Mouse (Mus musculus) intestine, embryonic 15.5 days (tissue): ENCODE measurements at regions not wholly inside any gene's neighbourhood (a gene's known extent, or its start where the extent isn't known, plus 50 kb on each side); places are given as distances from the start of the nearest gene placed in this dataset.
A peak's percentile ranks its signal among the peaks of the same experiment; 100 is the strongest.

Experiments
- ATAC-seq: fragments of 200-750 bp; cut with Nextera tagmentation; 2 replicates; pipeline ENCODE4 v1.8.0; 2017; ENCODE audit warnings: moderate TSS enrichment, moderate library complexity
- H3K27ac ChIP-seq: fragments of 300-500 bp; sonication (generic); 2 replicates; pipeline ENCODE4 v1.5.1; 2015; ENCODE audit warnings: mild to moderate bottlenecking, inconsistent platforms
- H3K27me3 ChIP-seq: fragments of 300-500 bp; sonication (generic); replicated peaks from 2 replicates; pipeline ENCODE4 v1.6.1; 2015; ENCODE audit warnings: inconsistent platforms
- H3K36me3 ChIP-seq: fragments of 300-500 bp; sonication (generic); 2 replicates; pipeline ENCODE4 v1.6.1; 2015; ENCODE audit warnings: inconsistent platforms
- H3K4me1 ChIP-seq: fragments of 300-500 bp; sonication (generic); replicated peaks from 2 replicates; pipeline ENCODE4 v1.6.1; 2015; ENCODE audit warnings: inconsistent platforms
- H3K4me2 ChIP-seq: fragments of 300-500 bp; sonication (generic); replicated peaks from 2 replicates; pipeline ENCODE4 v1.6.1; 2015; ENCODE audit warnings: mild to moderate bottlenecking, inconsistent platforms
- H3K4me3 ChIP-seq: fragments of 300-500 bp; sonication (generic); replicated peaks from 2 replicates; pipeline ENCODE4 v1.5.1; 2015; ENCODE audit warnings: inconsistent platforms
- H3K9ac ChIP-seq: fragments of 300-500 bp; sonication (generic); 2 replicates; pipeline ENCODE4 v1.6.1; 2015; ENCODE audit warnings: inconsistent platforms
- H3K9me3 ChIP-seq: fragments of 300-500 bp; sonication (generic); 2 replicates; pipeline ENCODE4 v1.6.1; 2016; ENCODE audit warnings: inconsistent platforms
- WGBS: fragments of 180-500 bp; shearing (Covaris S2); methylation state at CpG from one replicate; pipeline ENCODE4 v1.1.7; 2015; 5-methylcytosine and 5-hydroxymethylcytosine counted together

DNA sequence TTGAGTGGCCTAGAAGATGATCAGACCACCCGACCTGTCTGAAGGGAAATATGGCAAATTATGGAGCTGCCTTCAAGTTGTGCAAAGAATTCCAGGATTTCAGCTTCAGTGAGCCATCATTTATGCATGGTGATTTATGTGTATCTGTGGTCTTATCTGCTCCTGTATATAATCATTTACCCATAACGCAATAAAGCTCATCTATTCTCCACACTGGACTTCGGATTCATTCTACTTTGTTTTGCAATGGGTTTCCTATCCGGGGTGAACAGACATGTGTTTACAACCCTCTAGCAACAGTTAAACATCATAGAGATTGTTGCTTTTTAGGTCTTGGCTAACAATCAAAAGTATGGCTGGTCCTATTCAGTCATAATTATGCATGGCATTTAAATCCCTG lies 145.1 kb downstream of the Pcdh10 start:
- Histone ChIP-seq H3K4me3 (no peak overlapping the region), H3K36me3 (no peaks in the 10 kb centered on the region), H3K4me1 (no peaks in the 10 kb centered on the region), H3K27ac (no peak overlapping the region), H3K9me3 (no peaks in the 10 kb centered on the region), H3K4me2 (no peak overlapping the region), H3K9ac (no peak overlapping the region), H3K27me3 (no peaks in the 10 kb centered on the region)
- 38% methylated on average over 4 of the region's 4 CpGs for WGBS
- peak; percentile 90 for ATAC-seq

DNA sequence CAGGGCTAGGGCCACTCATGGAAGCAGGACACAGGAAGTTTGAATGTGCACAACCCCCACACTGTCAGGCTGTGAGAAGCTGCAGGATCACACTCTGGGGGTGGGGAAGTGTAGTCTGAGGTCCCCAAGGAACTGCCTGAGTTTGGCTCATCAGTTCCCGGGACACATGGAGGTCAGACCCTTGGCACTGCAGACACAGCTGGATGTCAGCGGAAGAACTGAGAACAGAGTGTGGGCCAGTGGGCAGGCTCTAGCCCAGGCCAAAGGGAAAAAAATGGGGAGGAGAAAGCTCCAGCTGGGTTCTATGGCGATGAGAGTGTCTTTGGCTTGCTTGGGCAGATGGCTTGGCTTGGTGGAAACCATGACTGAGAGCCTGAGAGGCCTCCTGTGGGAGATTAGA lies 168.9 kb downstream of the Pcdh10 start:
- Histone ChIP-seq H3K27ac (no peak overlapping the region), H3K9ac (no peak overlapping the region), H3K4me1 (no peaks in the 10 kb centered on the region), H3K4me2 (no peak overlapping the region), H3K27me3 (no peaks in the 10 kb centered on the region), H3K36me3 (no peaks in the 10 kb centered on the region), H3K9me3 (no peaks in the 10 kb centered on the region), H3K4me3 (no peak overlapping the region)
- ATAC-seq: no peak
- WGBS: 78% methylated on average over 3 of the region's 3 CpGs

DNA sequence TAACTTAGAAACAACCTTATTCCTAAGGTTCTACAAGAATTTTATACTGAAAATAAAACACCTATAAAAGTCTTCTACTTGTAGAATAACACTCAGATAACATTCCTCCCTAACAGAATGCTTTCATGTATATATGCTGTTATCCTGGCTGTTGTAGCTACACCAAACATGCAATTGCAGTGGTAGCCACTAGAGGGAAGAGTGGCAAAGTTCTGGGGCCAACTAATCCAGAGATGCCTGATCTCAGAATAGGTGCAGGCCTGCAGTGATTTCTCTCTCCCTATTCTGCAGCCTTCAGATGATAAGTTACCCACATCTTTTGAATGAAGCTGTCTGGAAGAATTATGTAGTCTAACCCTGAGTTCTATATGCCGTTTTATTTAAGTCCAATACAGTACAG lies 177.5 kb downstream of the Pcdh10 start:
- ATAC-seq: 0 out of 2 replicates have a peak, but pooled peaks have one; percentile 61
- Histone ChIP-seq H3K27me3 (no peaks in the 10 kb centered on the region), H3K4me1 (no peaks in the 10 kb centered on the region), H3K36me3 (no peaks in the 10 kb centered on the region), H3K9me3 (no peaks in the 10 kb centered on the region), H3K4me3 (no peak overlapping the region), H3K27ac (no peak overlapping the region), H3K9ac (no peak overlapping the region), H3K4me2 (no peak overlapping the region)
- WGBS: 29% methylated on average over 1 of the region's 1 CpGs

DNA sequence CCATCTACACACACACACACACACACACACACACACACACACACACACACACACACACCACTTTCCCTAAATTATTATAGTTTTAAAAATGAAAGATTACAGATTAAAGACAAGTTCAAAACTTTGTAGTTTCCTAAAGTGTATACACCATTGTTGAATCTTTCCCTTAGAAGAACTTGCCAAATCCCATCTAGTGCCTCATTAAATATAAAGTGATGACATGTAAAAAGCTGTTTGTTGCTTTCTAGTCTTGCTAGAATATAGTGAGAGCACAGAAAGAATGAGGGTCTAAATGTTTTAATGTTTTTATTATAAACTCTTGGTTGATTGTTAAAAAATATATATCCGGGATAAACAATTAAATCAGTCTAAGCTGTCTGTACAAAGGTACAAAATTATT lies 194.8 kb downstream of the Pcdh10 start:
- no peaks in the 10 kb centered on the region for H3K36me3 ChIP-seq
- no peaks in the 10 kb centered on the region for H3K27me3 ChIP-seq
- no peak overlapping the region for H3K9ac ChIP-seq
- no peak overlapping the region for H3K4me2 ChIP-seq
- H3K4me3 ChIP-seq: no peak overlapping the region
- no peak overlapping the region for H3K27ac ChIP-seq
- WGBS: 88% methylated on average over 1 of the region's 1 CpGs
- no peaks in the 10 kb centered on the region for H3K9me3 ChIP-seq
- no peak for ATAC-seq
- H3K4me1 ChIP-seq: no peaks in the 10 kb centered on the region

DNA sequence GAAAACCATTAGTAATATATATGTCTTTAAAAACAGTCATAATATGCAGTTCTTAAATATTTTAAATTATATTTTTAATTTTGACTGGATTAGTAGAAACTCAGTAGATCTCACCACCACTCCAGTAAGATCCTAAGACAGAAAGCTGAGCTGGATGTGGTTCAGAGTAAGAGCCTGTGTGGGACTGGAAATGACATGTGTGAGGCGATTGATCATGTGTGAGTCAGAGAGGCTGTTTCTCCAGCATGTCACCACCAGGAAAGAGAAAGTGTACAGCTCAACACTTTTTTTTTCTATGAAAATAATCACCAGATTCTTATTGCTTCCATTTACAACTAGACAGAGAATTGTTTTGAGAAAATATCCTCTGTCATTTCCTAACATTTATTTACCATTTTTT lies 198.8 kb downstream of the Pcdh10 start:
- H3K36me3 ChIP-seq: no peaks in the 10 kb centered on the region
- H3K4me3 ChIP-seq: no peak overlapping the region
- no peak for ATAC-seq
- H3K9ac ChIP-seq: no peak overlapping the region
- no peak overlapping the region for H3K27ac ChIP-seq
- no peaks in the 10 kb centered on the region for H3K27me3 ChIP-seq
- 90% methylated on average over 1 of the region's 1 CpGs for WGBS
- no peaks in the 10 kb centered on the region for H3K9me3 ChIP-seq
- H3K4me1 ChIP-seq: no peaks in the 10 kb centered on the region
- no peak overlapping the region for H3K4me2 ChIP-seq

DNA sequence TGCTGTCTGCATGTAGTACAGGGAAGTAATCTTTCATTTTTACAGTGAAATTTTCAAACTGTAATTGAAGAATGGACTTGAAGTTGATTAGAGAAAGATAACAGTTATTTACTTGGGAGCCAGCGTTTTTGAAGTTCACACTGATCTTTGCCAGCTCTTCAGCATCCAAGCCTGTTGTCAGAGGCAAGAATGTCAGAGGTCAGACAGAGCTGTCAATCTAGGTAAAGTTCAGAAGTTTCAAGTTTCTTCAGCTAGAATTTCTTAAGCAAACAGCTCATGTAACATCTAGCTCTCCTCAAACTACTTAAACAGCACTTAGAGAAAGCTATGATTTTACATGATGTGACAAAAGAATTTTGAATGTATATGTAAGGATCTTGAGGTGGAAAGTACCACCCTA lies 215.4 kb downstream of the Pcdh10 start:
- no peak overlapping the region for H3K9ac ChIP-seq
- H3K4me3 ChIP-seq: no peak overlapping the region
- H3K4me2 ChIP-seq: no peak overlapping the region
- H3K4me1 ChIP-seq: no peaks in the 10 kb centered on the region
- H3K27me3 ChIP-seq: no peaks in the 10 kb centered on the region
- H3K27ac ChIP-seq: no peak overlapping the region
- no peaks in the 10 kb centered on the region for H3K9me3 ChIP-seq
- no peaks in the 10 kb centered on the region for H3K36me3 ChIP-seq
- no peak for ATAC-seq
- 61% methylated on average over 1 of the region's 1 CpGs for WGBS

DNA sequence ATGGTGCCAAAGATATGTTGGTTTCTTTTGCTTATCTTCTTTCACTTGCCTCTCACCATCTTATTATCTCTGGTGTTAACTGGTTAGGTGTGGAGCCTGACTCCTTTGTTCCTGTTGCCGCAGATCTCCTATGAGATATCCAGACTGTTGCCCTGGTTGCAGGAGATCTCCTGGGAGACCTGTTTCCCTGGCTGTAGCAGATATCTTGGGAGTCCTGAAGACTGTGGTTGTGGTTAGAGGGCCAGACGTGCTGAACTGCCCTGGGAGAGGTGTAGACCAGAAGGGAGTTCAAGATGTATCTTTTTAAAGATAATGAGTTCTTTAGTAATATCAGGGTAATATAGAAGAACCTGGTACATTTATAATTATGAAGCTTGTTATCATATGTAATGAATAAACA lies 224.1 kb downstream of the Pcdh10 start:
- Histone ChIP-seq H3K27ac (no peak overlapping the region), H3K9me3 (no peaks in the 10 kb centered on the region), H3K9ac (no peak overlapping the region), H3K4me1 (no peaks in the 10 kb centered on the region), H3K4me2 (no peak overlapping the region), H3K4me3 (no peak overlapping the region), H3K36me3 (no peaks in the 10 kb centered on the region), H3K27me3 (no peaks in the 10 kb centered on the region)
- ATAC-seq: no peak
- 77% methylated on average over 2 of the region's 2 CpGs for WGBS

DNA sequence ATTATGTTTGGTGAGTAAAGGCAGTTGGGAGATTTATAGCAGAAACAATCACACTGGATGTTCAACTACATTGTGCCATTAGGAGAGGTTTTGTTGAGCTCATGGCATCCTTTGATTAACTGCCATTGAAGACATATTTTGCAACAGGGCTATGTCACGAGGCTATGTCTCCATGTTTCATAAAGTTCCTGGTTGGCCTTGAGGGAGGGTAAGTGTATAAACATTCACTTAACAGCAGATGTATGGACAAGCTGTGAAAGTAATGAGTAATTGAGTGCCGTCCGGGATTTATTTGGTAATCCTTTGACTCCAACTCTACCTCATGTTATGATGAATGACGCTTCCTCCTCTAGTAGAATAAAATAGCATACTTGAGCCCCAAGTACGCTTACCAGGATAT lies 225.0 kb downstream of the Pcdh10 start:
- no peak for ATAC-seq
- H3K27ac ChIP-seq: no peak overlapping the region
- no peaks in the 10 kb centered on the region for H3K36me3 ChIP-seq
- H3K4me3 ChIP-seq: no peak overlapping the region
- no peaks in the 10 kb centered on the region for H3K4me1 ChIP-seq
- 68% methylated on average over 5 of the region's 5 CpGs for WGBS
- H3K9ac ChIP-seq: no peak overlapping the region
- H3K4me2 ChIP-seq: no peak overlapping the region
- no peaks in the 10 kb centered on the region for H3K27me3 ChIP-seq
- no peaks in the 10 kb centered on the region for H3K9me3 ChIP-seq

DNA sequence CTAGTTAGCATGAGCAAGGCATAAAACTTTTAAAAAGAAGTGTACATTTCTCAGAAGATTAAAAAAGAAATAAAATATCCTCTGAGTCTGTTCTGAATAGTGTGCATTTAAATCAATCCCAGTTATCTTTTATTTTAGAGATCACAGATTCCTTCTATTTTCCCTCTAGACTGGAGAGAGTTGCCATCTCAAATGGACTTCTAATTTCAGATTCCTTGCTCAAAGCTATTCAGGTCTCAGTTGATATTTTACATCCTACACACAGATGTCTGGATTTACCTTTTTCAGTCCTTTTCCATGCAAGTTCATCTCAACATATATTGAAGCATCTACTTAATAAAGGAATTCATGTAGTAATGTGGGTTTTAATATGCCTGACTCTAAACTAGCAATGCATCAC lies 242.5 kb downstream of the Pcdh10 start:
- Histone ChIP-seq H3K36me3 (no peaks in the 10 kb centered on the region), H3K4me3 (no peak overlapping the region), H3K27ac (no peak overlapping the region), H3K27me3 (no peaks in the 10 kb centered on the region), H3K9me3 (no peaks in the 10 kb centered on the region), H3K4me1 (no peaks in the 10 kb centered on the region), H3K4me2 (no peak overlapping the region), H3K9ac (no peak overlapping the region)
- ATAC-seq: no peak

DNA sequence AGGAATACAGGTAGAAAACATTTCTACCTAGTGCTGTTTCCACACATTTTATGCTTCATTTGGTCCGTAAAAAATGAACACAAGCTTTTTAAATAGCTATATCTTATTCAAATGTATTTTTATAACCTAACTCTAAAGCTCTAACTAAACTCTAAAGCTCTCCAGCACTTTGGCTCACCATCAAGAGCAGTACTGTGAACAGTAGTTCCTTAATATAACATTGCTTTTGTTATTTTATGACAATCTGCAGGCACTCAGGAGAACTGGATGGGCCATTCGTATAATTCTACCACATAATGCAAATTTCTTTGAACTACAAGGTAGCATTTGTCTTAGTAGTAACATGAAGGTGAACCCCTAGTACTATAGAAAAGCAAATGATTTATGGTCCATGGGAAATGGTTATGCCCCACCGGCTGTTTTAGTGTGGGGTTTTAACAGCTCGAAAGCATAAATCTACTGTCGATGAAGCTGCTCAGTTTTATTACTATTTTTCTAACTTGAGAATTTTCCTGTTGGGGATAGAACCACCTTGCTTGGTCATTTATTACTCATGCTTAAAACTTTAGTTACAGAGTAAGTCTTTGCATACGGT lies 267.8 kb downstream of the Pcdh10 start:
- WGBS: 63% methylated on average over 6 of the region's 6 CpGs
- H3K4me2 ChIP-seq: no peak overlapping the region
- no peaks in the 10 kb centered on the region for H3K4me1 ChIP-seq
- no peaks in the 10 kb centered on the region for H3K9me3 ChIP-seq
- no peak overlapping the region for H3K27ac ChIP-seq
- H3K36me3 ChIP-seq: no peaks in the 10 kb centered on the region
- ATAC-seq: no peak
- no peaks in the 10 kb centered on the region for H3K27me3 ChIP-seq
- H3K4me3 ChIP-seq: no peak overlapping the region
- no peak overlapping the region for H3K9ac ChIP-seq

DNA sequence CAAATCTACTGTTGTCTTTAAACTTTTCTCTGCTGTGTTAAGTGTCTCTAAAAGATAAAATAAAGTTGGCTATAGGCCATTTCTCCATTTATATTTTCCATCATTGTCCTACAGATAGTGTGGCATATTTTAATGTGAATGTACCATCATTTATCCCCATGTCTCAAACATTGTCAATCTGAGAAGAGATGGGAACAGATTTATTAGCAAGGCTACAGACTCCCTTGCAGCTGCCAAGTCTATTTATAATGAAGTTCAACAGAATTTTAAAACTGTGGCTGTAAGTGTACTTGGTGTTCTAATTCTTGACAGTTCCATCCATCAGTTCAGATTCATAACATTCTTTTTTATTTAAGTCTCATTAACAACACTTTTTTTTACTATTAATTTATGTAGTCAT lies 271.2 kb downstream of the Pcdh10 start:
- Histone ChIP-seq H3K4me3 (no peak overlapping the region), H3K9ac (no peak overlapping the region), H3K27ac (no peak overlapping the region), H3K9me3 (no peaks in the 10 kb centered on the region), H3K4me2 (no peak overlapping the region), H3K36me3 (no peaks in the 10 kb centered on the region), H3K4me1 (no peaks in the 10 kb centered on the region), H3K27me3 (no peaks in the 10 kb centered on the region)
- no peak for ATAC-seq

DNA sequence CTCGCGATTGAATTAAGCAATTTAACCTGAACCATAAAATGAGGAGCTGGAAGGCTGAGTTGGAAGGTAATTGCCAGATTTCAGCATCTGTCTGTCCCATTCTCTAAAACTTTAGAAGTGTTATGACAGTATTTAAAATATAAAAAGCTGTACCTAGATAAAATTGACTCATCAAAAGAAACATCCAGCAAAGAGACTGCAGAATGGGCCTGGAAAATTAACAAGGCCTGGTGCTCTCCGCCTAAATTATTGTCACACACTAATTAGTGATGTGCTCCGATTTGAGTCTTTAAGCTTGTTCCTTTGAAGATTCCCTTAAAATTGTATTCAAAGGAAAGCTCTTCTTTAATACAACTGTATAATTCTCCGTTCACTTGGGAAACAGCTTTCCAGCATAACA lies 278.8 kb downstream of the Pcdh10 start:
- ATAC-seq: no peak
- Histone ChIP-seq H3K9ac (no peak overlapping the region), H3K9me3 (no peaks in the 10 kb centered on the region), H3K4me2 (no peak overlapping the region), H3K4me1 (no peaks in the 10 kb centered on the region), H3K27me3 (no peaks in the 10 kb centered on the region), H3K36me3 (no peaks in the 10 kb centered on the region), H3K27ac (no peak overlapping the region), H3K4me3 (no peak overlapping the region)
- 94% methylated on average over 5 of the region's 5 CpGs for WGBS

DNA sequence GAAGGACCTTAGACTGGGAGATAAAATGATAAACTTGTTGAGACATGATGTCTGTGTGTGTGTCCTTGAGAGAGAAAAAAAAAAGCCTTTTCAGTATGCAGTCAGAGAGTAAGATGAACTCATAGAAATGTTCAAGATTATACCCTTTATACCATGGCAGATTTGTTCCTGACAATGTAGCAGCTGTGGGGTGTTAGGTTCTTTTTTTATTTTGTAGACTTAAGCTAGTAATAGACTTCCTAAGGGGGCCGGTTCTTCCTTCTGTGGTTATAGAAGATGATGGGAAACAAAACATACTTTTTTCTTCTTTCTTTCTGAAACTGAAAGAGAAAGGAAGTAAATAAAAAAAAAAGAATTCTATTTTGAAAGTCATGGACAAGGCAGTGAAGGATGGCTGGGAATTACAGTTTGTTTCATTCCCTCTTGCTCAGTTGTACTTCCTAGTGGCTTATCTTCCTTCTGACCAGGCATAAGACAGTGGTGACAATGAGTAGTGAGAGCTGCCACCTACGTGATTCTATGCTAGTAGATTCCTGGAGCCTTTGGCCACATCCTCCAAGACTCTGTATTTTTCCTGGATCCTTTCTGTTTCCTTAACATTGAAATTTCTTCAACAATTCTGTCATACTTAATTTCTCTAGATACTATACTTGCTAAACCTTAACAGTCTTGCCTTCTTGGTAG lies 280.0 kb downstream of the Pcdh10 start:
- Histone ChIP-seq H3K4me1 (no peaks in the 10 kb centered on the region), H3K4me3 (no peak overlapping the region), H3K27ac (no peak overlapping the region), H3K9ac (no peak overlapping the region), H3K4me2 (no peak overlapping the region), H3K36me3 (no peaks in the 10 kb centered on the region), H3K9me3 (no peaks in the 10 kb centered on the region), H3K27me3 (no peaks in the 10 kb centered on the region)
- WGBS: 77% methylated on average over 2 of the region's 2 CpGs
- no peak for ATAC-seq
